Mouse (Mus musculus): ENCODE measurements around the gene Nr1d1. TPM values are rescaled to one million over a fixed set of nuclear protein-coding genes. Genes with fewer than 3 reads are reported as not detected.

Nr1d1 gene
- total and polyA plus RNA-seq, 2 experiments from 2014 or later = 6.7 to 10.8 TPM

- no peak for TF ChIP-seq CTCF (IDR thresholded peaks at IDR 0.05; ENCODE audit: low read depth)
- Histone ChIP-seq H3K36me3 (ENCODE audit: insufficient read depth) (no peaks in the 10 kb centered on the region), H3K9me3 (ENCODE audit: low read length) (no peaks in the 10 kb centered on the region), H3K4me2 (ENCODE audit: low read depth) (no peak overlapping the region), H3K4me3 (ENCODE audit: low read depth, low read length) (no peak overlapping the region), H3K4me1 (ENCODE audit: insufficient read depth) (peaks cover 17% of the 10 kb centered on the region), H3K27me3 (ENCODE audit: insufficient read depth, low read length) (no peaks in the 10 kb centered on the region), H3K27ac (ENCODE audit: low read depth, low read length) (no peak overlapping the region; the same call in 1 of the 2 replicates), H3K9ac (no peak overlapping the region)
- DNase-seq (no peak), ATAC-seq (no peak)
- WGBS = 58% methylated on average over 1 of the region's 1 CpGs
Measured at GRCm38 (mm10) chr11:98736176-98736575, 39.0 kb downstream of the Nr1d1 start.

DNA sequence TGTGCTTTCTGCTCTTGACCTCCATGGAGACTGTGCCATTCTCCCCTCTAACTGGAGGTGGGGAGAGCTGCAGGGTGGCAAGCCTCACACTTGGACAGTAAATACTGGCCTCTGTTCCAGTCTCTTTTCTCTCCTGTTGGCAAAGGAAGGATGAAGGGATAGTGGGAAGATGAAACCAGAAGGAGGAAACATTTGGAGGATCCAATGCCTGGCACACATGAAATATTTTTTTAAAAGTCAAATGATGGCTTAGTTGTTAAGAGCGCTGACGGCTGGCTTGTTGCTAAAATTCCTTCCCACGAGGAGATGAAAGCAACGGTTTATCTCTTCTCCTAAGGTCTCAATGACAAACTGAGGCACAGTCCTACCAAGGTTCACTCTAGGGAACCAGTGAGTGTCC lies 40.0 kb downstream of the Nr1d1 start:
- Histone ChIP-seq H3K36me3 (ENCODE audit: insufficient read depth) (no peaks in the 10 kb centered on the region), H3K27me3 (ENCODE audit: insufficient read depth, low read length) (no peaks in the 10 kb centered on the region), H3K27ac (ENCODE audit: low read depth, low read length) (peak overlapping the region; percentile 73), H3K9ac (no peak overlapping the region), H3K4me2 (ENCODE audit: low read depth) (no peak overlapping the region), H3K9me3 (ENCODE audit: low read length) (no peaks in the 10 kb centered on the region), H3K4me3 (ENCODE audit: low read depth, low read length) (no peak overlapping the region), H3K4me1 (ENCODE audit: insufficient read depth) (peaks cover 14% of the 10 kb centered on the region)
- WGBS = 69% methylated on average over 4 of the region's 4 CpGs
- ATAC-seq (peak; percentile 1; the same call in 1 of the 2 replicates), DNase-seq (peak; percentile 64)
- TF ChIP-seq CTCF (IDR thresholded peaks at IDR 0.05; ENCODE audit: low read depth) = no peak

GRCm38 (mm10) chr11:98734020-98734419 lies 41.1 kb downstream of the Nr1d1 start:
- Histone ChIP-seq H3K4me3 (ENCODE audit: low read depth, low read length) (no peak overlapping the region), H3K27ac (ENCODE audit: low read depth, low read length) (no peak overlapping the region), H3K9me3 (ENCODE audit: low read length) (no peaks in the 10 kb centered on the region), H3K9ac (no peak overlapping the region), H3K4me2 (ENCODE audit: low read depth) (no peak overlapping the region), H3K36me3 (ENCODE audit: insufficient read depth) (no peaks in the 10 kb centered on the region), H3K4me1 (ENCODE audit: insufficient read depth) (peaks cover 13% of the 10 kb centered on the region), H3K27me3 (ENCODE audit: insufficient read depth, low read length) (no peaks in the 10 kb centered on the region)
- 79% methylated on average over 3 of the region's 3 CpGs for WGBS
- no peak for DNase-seq
- peak; percentile 28; the same call in 1 of the 2 replicates for TF ChIP-seq CTCF (IDR thresholded peaks at IDR 0.05; ENCODE audit: low read depth)
- ATAC-seq = no peak

DNA sequence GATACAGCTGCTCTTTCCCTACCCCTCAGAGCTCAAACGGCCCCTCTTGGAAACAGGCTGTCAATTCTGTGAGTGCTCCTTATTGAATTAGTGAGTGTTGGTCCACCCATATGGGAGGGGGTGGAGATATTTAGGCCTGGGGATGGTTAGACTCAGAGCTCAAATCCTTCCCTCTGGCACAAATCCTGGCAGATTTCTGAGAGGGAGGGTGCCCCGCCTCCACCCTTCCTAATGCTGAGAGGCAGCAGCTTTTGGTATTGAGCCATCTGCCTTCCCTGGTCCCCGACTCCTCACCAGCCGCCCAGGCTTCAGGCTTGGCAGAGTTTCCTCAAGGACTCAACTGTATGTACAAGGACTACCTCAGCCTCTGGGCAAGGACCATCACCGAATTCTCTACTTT lies 44.0 kb downstream of the Nr1d1 start:
- 33% methylated on average over 5 of the region's 5 CpGs for WGBS
- no peak for ATAC-seq
- no peak overlapping the region for H3K4me2 ChIP-seq (ENCODE audit: low read depth)
- no peaks in the 10 kb centered on the region for H3K9me3 ChIP-seq (ENCODE audit: low read length)
- H3K36me3 ChIP-seq (ENCODE audit: insufficient read depth) = 0 out of 2 replicates have a peak, but pooled peaks cover 3% of the 10 kb centered on the region
- no peak overlapping the region for H3K4me3 ChIP-seq (ENCODE audit: low read depth, low read length)
- H3K4me1 ChIP-seq (ENCODE audit: insufficient read depth) = peaks cover 10% of the 10 kb centered on the region
- no peaks in the 10 kb centered on the region for H3K27me3 ChIP-seq (ENCODE audit: insufficient read depth, low read length)
- no peak overlapping the region for H3K9ac ChIP-seq
- TF ChIP-seq CTCF (IDR thresholded peaks at IDR 0.05; ENCODE audit: low read depth) = no peak
- H3K27ac ChIP-seq (ENCODE audit: low read depth, low read length) = peak overlapping the region; percentile 40; the same call in 1 of the 2 replicates
- peak; percentile 58 for DNase-seq

GRCm38 (mm10) chr11:98730727-98731126 lies 44.4 kb downstream of the Nr1d1 start:
- WGBS = 50% methylated on average over 4 of the region's 4 CpGs
- H3K9ac ChIP-seq = no peak overlapping the region
- H3K4me3 ChIP-seq (ENCODE audit: low read depth, low read length) = no peak overlapping the region
- peaks cover 10% of the 10 kb centered on the region for H3K4me1 ChIP-seq (ENCODE audit: insufficient read depth)
- H3K9me3 ChIP-seq (ENCODE audit: low read length) = no peaks in the 10 kb centered on the region
- DNase-seq (no peak), ATAC-seq (no peak)
- no peaks in the 10 kb centered on the region for H3K27me3 ChIP-seq (ENCODE audit: insufficient read depth, low read length)
- H3K27ac ChIP-seq (ENCODE audit: low read depth, low read length) = peak overlapping the region; percentile 40; the same call in 1 of the 2 replicates
- no peak for TF ChIP-seq CTCF (IDR thresholded peaks at IDR 0.05; ENCODE audit: low read depth)
- H3K36me3 ChIP-seq (ENCODE audit: insufficient read depth) = 0 out of 2 replicates have a peak, but pooled peaks cover 7% of the 10 kb centered on the region
- H3K4me2 ChIP-seq (ENCODE audit: low read depth) = no peak overlapping the region

DNA sequence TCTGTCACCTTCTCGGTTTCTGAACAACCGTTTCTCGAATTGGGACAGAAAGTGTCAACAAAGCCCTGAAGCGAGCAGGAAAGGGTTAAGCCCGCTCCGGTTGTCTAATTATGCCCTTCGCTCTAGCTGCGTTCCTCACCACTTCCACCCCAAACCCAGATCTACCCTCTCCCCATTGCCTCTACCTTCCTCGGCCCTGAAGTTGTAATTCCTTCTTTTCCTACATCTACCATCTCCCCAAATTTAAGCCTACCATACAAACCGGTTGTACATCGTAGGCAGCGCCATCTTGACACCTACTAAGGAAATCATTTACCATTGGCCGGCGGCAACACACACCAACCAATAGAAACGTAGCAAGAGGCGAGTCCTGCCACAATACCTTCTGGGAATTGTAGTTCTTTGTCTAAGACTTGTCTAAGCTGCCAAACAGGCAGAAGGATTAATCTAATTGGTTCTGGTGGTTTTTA lies 46.0 kb downstream of the Nr1d1 start, which contains the start of gene Med24:
Gene Med24, minus strand, starts transcription at position 317 of the 470 bp plus-strand sequence.
- ATAC-seq (peak; percentile 99), DNase-seq (peak; percentile 95)
- TF ChIP-seq CTCF (IDR thresholded peaks at IDR 0.05; ENCODE audit: low read depth) = no peak
- peak within 1 kb of the TSS; percentile 90 for H3K27ac ChIP-seq (ENCODE audit: low read depth, low read length)
- H3K4me2 ChIP-seq (ENCODE audit: low read depth) = peak within 1 kb of the TSS; percentile 73
- H3K4me1 ChIP-seq (ENCODE audit: insufficient read depth) = peaks cover 10% of the 10 kb centered on the region
- H3K27me3 ChIP-seq (ENCODE audit: insufficient read depth, low read length) = no peaks in the 10 kb centered on the region
- WGBS = 0% methylated on average over 16 of the region's 16 CpGs
- H3K4me3 ChIP-seq (ENCODE audit: low read depth, low read length) = peak within 1 kb of the TSS; percentile 71
- 0 out of 2 replicates have a peak, but pooled peaks cover 9% of the 10 kb centered on the region for H3K36me3 ChIP-seq (ENCODE audit: insufficient read depth)
- no peaks in the 10 kb centered on the region for H3K9me3 ChIP-seq (ENCODE audit: low read length)
- peak within 1 kb of the TSS; percentile 66 for H3K9ac ChIP-seq

DNA sequence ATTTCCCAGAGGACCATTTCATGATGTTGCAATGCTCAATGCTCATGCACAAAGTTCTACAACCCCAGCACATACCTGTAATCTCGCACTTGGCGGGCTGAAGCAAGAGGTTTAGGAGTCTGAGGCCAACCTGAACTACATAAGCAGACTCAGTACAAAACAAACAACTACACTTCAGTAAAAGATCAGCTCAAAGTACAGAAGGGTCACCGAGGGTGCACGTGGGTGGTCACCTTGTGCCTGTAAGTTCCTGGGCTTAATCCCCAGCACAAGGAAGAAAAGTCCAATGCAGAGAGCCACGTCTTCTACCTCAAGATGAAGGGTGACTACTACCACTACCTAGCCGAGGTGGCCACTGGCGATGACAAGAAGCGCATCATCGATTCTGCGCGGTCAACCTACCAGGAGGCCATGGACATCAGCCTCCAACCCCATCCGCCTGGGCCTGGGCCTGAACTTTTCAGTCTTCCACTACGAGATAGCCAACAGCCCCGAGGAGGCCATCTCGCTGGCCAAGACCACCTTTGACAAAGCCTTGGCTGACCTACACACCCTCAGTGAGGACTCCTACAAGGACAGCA lies 49.1 kb downstream of the Nr1d1 start:
- peaks cover 10% of the 10 kb centered on the region for H3K4me1 ChIP-seq (ENCODE audit: insufficient read depth)
- H3K9me3 ChIP-seq (ENCODE audit: low read length) = no peaks in the 10 kb centered on the region
- no peak overlapping the region for H3K4me2 ChIP-seq (ENCODE audit: low read depth)
- no peak overlapping the region for H3K9ac ChIP-seq
- DNase-seq (no peak), ATAC-seq (no peak)
- TF ChIP-seq CTCF (IDR thresholded peaks at IDR 0.05; ENCODE audit: low read depth) = no peak
- H3K27ac ChIP-seq (ENCODE audit: low read depth, low read length) = no peak overlapping the region
- H3K36me3 ChIP-seq (ENCODE audit: insufficient read depth) = 0 out of 2 replicates have a peak, but pooled peaks cover 9% of the 10 kb centered on the region
- no peak overlapping the region for H3K4me3 ChIP-seq (ENCODE audit: low read depth, low read length)
- H3K27me3 ChIP-seq (ENCODE audit: insufficient read depth, low read length) = no peaks in the 10 kb centered on the region
- 95% methylated on average over 15 of the region's 15 CpGs for WGBS

Measured in forebrain, postnatal 0 days (tissue).